Mouse (Mus musculus) gastrocnemius, adult 8-10 months (tissue): ENCODE data around the gene Ints1. TPM values are rescaled to one million over a fixed set of nuclear protein-coding genes. Genes with fewer than 3 reads are reported as not detected.
A peak's percentile ranks its signal among the peaks of the same experiment; 100 is the strongest.
"Not testable (repeated sequence)": the region's sequence is repeated elsewhere in the genome, so short reads cannot be mapped to it uniquely, and the experiment has no call there.

ENCODE experiments used
- DNase-seq, 2 experiments: peaks; one replicate each; pipeline ENCODE4 v3.0.0; 2022; ENCODE audit warnings: low spot score in 2 of 2
- total RNA-seq, 4 experiments: library from RNA; stranded (reverse); gene quantifications; 2 replicates each; pipeline ENCODE4 v1.2.4; 2022

Gene Ints1
- total RNA-seq, 4 experiments from 2014 or later: 29.3 to 37.0 (median 32.3) TPM

DNA sequence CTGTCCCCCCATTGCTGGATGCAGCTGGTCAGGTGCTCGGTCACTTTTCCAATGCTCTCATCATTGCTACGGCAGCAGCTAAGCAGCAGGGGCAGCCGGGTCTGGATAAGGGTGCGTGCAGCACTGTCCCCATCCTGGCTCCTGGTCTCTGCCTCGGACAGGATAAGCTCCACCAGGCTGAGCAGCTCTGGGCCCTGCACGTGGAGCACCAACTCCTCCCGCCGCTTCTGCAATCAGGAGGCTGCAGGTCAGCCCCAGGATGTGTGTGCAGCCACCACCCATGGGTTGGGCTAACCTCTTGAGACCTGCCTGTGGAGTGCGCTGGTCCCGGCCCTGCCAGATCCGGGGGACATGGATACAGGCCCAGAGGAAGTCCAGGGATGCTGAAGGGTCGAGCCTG is 19.3 kb downstream of the Ints1 start:
- no peak for DNase-seq

DNA sequence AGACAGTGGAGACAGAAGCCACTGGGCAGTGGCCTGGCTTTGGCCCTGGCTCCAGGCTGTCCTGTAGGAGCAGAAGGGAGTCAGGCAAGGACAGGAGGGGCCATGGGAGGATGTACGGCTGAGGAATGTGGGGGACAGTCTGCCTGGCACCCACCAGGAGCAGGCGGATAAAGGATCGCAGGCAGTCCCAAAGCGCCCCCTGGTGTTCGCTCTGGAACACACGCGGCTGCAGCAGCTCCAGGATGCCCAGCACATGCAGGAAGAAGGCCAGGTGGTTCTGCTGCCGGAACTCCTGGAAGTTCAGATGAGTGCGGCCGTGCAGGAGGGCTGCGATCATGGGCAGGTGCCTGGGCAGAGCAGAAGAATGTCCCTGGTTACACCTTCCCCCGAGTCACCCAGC is 20.7 kb downstream of the Ints1 start:
- DNase-seq: no peak

DNA sequence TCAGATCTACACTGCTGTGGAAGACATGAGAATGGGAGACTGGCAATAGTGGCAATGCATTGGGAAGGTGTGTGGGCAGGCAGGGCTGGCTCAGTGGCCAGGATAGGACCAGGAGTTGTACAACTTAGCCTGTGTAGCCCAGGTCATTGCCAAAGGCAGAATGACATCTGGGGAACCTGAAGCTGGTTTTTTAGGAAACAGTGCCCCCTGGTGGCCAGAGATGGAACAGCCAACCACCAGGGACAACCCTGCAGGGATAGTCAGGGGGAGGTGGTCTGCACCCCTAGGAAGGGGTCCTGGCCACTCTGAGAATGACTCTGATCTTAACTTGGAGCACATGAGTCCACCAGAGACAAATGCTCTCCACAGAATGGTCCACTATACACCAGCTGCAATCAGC is 24.9 kb downstream of the Ints1 start:
- DNase-seq: peak; percentile 23 to 42

DNA sequence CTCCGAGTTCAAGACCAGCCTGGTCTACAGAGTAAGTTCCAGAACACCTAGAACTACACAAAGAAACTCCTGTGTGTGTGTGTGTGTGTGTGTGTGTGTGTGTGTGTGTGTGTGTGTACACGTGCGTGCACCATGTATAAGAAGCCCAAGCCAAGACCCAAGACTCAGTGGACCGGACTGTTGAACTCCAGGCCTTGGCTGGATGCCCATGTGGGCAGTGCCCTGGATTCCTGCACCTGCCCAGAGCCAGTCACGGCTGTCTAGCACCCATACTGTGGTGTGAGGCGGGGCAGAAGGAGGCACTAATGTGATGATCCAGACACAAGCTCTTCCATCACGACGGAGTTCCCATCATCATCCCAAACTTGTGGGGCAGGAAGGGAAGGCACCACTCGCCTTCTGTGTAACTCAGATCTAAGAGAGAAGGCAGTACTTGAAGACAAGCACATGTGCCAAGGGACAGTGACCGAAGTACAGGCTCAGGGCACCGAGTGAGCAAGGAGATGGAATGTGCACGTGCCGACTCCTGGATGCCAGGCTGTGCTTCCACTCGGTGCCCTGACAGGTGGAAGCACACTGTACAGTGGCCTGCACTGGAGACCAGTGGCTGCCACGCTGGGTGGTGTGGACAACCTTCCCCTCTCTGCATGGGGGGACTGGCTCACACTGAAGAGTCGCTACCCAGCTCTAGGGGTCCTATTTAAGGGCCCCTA is 25.9 kb downstream of the Ints1 start:
- DNase-seq: no peak

- DNase-seq: no peak
These were observed 29.7 kb downstream of the Ints1 start for GRCm38 (mm10) chr5:139745771-139746170.

- not testable (repeated sequence) for DNase-seq
These were observed 32.8 kb downstream of the Ints1 start for GRCm38 (mm10) chr5:139742640-139743039.

DNA sequence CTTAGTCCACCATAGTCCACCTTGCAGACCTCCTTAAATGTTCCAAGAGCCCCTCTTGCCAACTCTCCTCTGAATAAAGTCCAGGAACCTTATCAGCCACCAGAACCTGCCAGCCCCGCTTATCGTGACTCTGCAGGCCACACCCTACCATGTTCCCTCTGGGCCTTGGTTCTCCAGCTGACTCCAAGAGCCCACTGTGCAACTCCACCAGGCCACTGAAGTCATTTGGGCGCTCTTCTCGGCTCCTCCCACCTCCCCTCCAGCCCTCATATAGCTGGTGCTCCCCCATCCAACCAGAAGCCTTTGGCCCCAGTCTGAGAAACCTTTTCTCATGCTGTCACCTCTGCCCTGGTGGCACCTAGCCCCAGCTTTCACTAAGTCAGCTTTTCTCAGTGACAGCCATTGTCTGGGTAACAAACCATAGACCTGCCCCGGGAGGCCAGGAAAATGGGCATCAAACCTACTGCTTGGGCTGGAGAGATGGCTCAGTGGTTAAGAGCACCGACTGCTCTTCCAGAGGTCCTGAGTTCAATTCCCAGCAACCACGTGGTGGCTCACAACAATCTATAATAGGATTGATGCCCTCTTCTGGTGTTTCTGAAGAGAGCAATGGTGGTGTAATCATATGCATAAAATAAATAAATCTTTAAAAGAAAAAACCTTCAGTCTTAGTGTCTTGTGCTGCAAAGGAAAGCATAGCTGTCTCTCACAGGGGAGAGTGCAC is 36.7 kb downstream of the Ints1 start:
- no peak for DNase-seq

DNA sequence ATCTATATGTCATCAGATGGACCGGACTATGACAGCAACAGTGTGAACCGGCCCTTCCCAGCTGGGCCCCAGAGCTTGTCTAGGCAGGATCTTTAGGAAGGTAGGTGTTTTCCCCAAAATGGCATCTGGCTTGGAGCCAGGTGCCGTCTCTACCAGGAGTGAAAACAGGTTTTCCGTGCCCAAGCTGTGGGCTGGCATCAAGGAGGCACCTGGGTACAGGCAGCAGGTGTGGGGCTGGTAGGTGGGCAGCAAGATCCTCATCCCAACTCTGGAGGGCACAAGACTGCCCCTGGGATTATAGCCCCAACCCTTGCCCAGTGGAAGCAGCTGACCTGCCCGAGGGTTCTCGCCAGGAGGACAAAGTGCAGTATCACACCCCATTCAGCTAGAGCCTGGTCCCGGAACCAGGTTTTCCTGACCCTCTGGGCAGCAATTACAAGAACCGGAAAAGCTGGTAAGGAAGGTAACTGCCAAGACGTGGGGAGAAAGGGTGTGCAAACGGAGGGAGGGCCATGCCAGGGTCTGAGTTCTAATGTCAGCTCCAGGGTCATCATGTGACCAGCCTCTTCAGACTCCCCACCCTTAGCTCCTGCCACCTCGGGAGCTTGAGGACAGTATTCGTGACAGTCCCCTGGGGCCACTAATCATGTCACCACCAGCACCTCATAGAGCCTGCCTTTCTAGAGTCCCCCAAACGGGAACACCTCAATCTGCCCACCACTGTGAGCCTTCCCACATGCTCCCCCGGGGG is 37.5 kb downstream of the Ints1 start:
- DNase-seq: no peak

DNA sequence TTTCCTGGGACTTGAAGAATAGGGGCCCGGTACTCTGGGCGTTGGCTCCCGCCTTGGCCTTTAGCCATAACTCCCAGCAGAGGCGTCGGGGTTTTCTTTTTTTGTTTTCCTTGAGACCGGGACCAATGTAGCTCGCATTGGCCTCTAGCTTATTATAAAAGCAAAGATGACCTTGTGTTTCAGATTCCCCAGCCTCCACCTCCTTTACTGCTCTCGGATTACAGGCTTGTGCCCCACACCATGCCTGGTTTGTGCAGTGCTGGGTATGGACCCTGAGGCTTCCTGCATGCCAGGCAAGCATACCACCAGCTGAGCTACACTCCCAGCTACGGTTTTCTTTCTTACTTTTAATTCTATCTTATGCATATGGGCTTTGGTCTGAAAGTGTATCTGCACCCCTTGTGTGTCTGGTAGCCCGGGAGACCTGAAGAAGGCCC is 39.0 kb downstream of the Ints1 start:
- DNase-seq: no peak

DNA sequence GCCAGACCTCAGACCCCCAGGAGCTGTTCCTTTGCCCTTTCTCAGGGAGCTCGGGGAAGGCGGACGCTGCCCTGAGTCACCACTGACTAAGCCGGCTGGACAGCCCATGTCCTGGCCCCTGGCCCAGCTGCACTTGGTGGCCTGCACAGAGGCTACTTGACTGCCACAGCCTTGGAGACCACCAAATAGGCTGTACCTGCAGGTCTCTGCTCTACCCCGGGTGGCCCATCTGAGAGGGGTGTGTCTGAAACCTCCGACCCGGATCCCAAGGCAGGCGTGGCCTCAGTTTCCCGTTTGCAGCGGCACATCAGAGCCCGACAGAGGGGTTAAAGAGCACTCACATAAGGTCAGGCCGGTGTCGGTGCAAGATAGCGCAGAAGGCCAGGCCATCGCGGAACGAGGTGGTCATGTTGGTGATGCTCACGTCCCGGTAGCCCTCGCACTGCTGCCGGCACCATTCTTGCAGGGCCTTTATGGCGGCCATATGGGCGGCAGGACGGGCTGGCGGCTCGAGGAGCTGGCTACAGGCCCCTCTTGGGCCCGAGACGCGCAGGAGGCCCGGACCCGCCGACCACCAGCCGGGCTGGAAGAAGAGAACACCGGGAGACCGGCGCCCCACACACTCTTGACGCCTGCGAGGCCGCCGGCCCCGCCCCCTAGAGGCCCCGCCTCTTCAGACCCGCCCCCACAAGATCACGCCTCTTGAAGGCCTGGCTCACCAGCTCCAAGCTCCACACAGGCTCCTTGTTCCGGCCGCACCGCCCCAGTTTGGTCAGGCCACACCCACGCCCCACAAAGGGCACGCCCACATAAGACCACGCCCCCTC is 39.6 kb downstream of the Ints1 start, which contains the start of gene Micall2:
Gene Micall2, minus strand, starts transcription at position 660 of the 827 bp plus-strand sequence.
- peak; percentile 96 for DNase-seq

DNA sequence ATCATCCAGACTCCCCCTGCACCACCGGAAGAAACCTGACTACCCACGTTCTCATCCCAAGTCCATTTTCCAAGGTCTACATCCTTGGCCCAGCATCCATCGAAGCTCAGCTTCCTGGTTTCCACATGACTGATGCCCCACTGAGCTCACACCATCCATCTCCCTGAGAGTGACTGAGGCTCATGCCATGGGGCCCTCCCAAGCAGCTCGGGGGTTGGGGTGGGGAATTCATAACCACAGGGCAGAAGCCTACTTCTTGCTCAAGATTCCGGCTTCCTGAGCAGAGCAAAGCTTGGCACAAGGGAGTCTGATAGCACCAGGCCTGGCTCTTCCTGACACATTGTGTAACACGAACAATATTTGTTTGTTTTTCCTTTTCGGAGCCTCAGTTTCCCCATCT is 40.7 kb downstream of the Ints1 start:
- no peak for DNase-seq

GRCm38 (mm10) chr5:139734016-139734415 is 41.5 kb downstream of the Ints1 start:
- no peak for DNase-seq

DNA sequence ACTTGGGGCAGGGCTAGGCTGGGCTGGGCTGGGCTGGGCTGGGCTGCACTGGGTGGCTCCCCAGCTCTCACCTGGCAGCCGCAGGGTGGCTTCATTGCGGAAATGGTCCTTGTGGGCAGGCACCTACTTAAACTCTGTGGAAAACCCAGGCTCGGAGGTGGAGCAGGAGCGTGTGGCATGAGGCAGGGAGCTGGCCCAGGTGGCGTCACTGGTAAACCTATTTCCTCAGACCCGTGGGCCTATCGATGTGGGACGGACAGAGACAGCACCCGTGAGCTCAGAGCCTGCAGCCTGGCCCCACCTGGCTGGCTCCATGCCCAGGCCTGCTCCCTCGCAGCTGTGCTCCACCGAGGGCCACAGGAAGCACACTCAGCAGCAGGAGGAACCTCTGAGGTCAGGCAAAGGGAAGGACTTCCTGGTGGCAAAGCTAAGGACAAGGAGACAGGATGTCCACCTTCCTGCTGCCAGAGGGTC is 42.8 kb downstream of the Ints1 start:
- no peak for DNase-seq

GRCm38 (mm10) chr5:139730712-139731486 is 44.6 kb downstream of the Ints1 start:
- DNase-seq: no peak

GRCm38 (mm10) chr5:139727261-139727660 is 48.2 kb downstream of the Ints1 start:
- no peak for DNase-seq

DNA sequence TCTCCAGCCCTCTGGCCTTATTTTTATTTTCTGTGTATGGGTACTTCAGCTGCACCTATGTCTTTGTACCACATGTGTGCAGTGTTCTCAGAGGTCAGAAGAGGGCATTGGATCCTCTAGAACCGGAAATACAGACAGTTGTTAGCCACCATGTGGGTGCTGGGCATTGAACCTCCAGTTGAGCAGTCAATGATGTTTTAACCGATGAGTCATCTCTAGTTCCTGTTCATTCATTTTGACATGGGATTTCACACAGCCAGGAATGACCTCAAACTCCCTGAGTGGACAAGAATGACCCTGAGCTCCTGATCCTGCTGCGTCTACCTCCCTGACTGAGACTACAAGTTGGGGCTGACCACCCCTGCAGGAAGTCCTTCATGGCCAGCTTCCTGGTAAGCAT is 49.3 kb downstream of the Ints1 start:
- DNase-seq: no peak

- no peak for DNase-seq
These were observed 50.9 kb downstream of the Ints1 start for GRCm38 (mm10) chr5:139724336-139725116.

- no peak for DNase-seq
These were observed 52.4 kb downstream of the Ints1 start for GRCm38 (mm10) chr5:139723113-139723512.

- no peak for DNase-seq
These were observed 52.8 kb downstream of the Ints1 start for GRCm38 (mm10) chr5:139722709-139723108.
